ENCODE assay signal across 14 mouse cellular contexts in genomic region chr5:136522843-136523463, GRCm38 (mm10). TPM values are rescaled to one million over a fixed set of nuclear protein-coding genes. Genes with fewer than 3 reads are reported as not detected.
A peak's percentile ranks its signal among the peaks of the same experiment; 100 is the strongest.
DNase-seq lines count a peak whose midpoint lies in the region; ATAC-seq and TF ChIP-seq lines count a peak whose summit lies in the region.
"Had no signal": no experiment of that assay in that cellular context is flagged by ENCODE, and none has a peak within 500 bp of the region (broad histone marks: within the 10 kb centered on the region; RNA-seq: fewer than 3 reads in every experiment).

No protein-coding gene starts in this region.

- no peak for ATAC-seq in liver, embryonic 11.5 days (replicated peaks; ENCODE audit: low FRiP score)
- peak; percentile 63 for ATAC-seq in Patski
- ATAC-seq in hematopoietic stem cell, adult 5-6 weeks (replicated peaks in 1 of 2; ENCODE audit: insufficient read depth in 1 of 2, low FRiP score in 2 of 2, low TSS enrichment in 1 of 2, low read depth in 1 of 2, poor library complexity in 2 of 2, severe bottlenecking in 2 of 2): peak; percentile 19 to 49; a peak in 1 of 4 replicates
- ATAC-seq: inflammation-experienced regulatory T-cells, adult 6 months had no signal

- H3K36me3 ChIP-seq in liver, embryonic 11.5 days (ENCODE audit: control insufficient read depth, insufficient read depth, low read length): no peaks in the 10 kb centered on the region
- H3K36me3 ChIP-seq: liver, embryonic 15.5 days had no signal

- no peak overlapping the region for H3K4me3 ChIP-seq in liver, embryonic 11.5 days (ENCODE audit: low read depth, low read length)
- H3K4me3 ChIP-seq: left cerebral cortex, adult 2 months; liver, embryonic 15.5 days had no signal

- 36% methylated on average over 3 of the region's 3 CpGs for WGBS in liver, embryonic 11.5 days

- POLR2A ChIA-PET in Patski (lab: Charles Lee): interaction anchor here (0.6 to 1.9 kb wide), 4 partner anchors 8 to 43 kb away, joined by 3 to 5 read pairs (median 5); no protein-coding TSS in a partner anchor

- H3K9ac ChIP-seq in liver, embryonic 11.5 days (ENCODE audit: low read depth, low read length): no peak overlapping the region
- H3K9ac ChIP-seq: liver, embryonic 15.5 days had no signal

- CTCF ChIA-PET in Patski (lab: Charles Lee): interaction anchor here (0.7 to 1.4 kb wide), 4 partner anchors 9 to 37 kb away, joined by 3 to 5 read pairs (median 3); no protein-coding TSS in a partner anchor

- in situ Hi-C loops in Patski (cut with MboI; ENCODE audit: low pct_unique_long_range_greater_than_20kb): no loop called here

- intact Hi-C loops in heart, postnatal 36 days (cut with DNase I): no loop called here

- H3K4me1 ChIP-seq in liver, embryonic 11.5 days (replicated peaks; ENCODE audit: control insufficient read depth, insufficient read depth, low read length): peaks cover 12% of the 10 kb centered on the region; the same call in 1 of the 2 replicates

- H3K9me3 ChIP-seq in liver, embryonic 11.5 days (ENCODE audit: control insufficient read depth, low read length): no peaks in the 10 kb centered on the region
- H3K9me3 ChIP-seq: liver, embryonic 15.5 days had no signal

- no peak for TF ChIP-seq CTCF in Patski (IDR thresholded peaks at IDR 0.05)

- DNase-seq in heart, adult 11 months: peak; percentile 86
- no peak for DNase-seq in heart, postnatal 36 days
- no peak for DNase-seq in liver, embryonic 11.5 days (ENCODE audit: low spot score)
- DNase-seq in liver (no peak), Patski (ENCODE audit: low read depth, low spot score) (no peak)
- DNase-seq in right cerebral cortex, postnatal 4 days: no peak
- no peak for DNase-seq in urinary bladder, postnatal 10 days (ENCODE audit: low spot score)
- DNase-seq: cerebellum, adult 2 months; right cerebral cortex, adult 18-20 months; thymus, adult 18-20 months had no signal

- peak overlapping the region; percentile 13; the same call in 1 of the 2 replicates for H3K27ac ChIP-seq in liver, embryonic 11.5 days (ENCODE audit: low read depth, low read length)
- H3K27ac ChIP-seq: left cerebral cortex, adult 2 months; liver, embryonic 15.5 days had no signal

- H3K27me3 ChIP-seq in liver, embryonic 11.5 days (replicated peaks; ENCODE audit: control insufficient read depth, insufficient read depth, low read length): no peaks in the 10 kb centered on the region
- H3K27me3 ChIP-seq in Patski: no peaks in the 10 kb centered on the region
- H3K27me3 ChIP-seq: liver, embryonic 15.5 days had no signal

- no peak overlapping the region for H3K4me2 ChIP-seq in liver, embryonic 11.5 days
- H3K4me2 ChIP-seq: liver, embryonic 15.5 days had no signal

RNA-seq across cellular contexts. Expression of gene Cux1, which starts 44.3 kb away (rescaled TPM):
- total RNA-seq in heart, postnatal 36 days (2021): 10 to 100 TPM; 93.1 to 99.6 TPM
- polyA plus RNA-seq in liver, embryonic 11.5 days (2014; fragmentation: Nextera tagmentation; extraction: Ambion mirVana): 45.8 and 50.0 TPM in 2 replicates
- polyA plus RNA-seq in Patski (2021): 166 TPM
- 171 and 172 TPM in 2 replicates for total RNA-seq in hematopoietic stem cell, adult 5-6 weeks (2017)
